ENCODE assay signal across 9 mouse cellular contexts in genomic region chr4:118445781-118446414, GRCm38 (mm10). TPM values are rescaled to one million over a fixed set of nuclear protein-coding genes. Genes with fewer than 3 reads are reported as not detected.
DNase-seq lines count a peak whose midpoint lies in the region; ATAC-seq and TF ChIP-seq lines count a peak whose summit lies in the region.
"Had no signal": no experiment of that assay in that cellular context is flagged by ENCODE, and none has a peak within 500 bp of the region (broad histone marks: within the 10 kb centered on the region; RNA-seq: fewer than 3 reads in every experiment).

No protein-coding gene starts in this region.

- H3K27me3 ChIP-seq in E14TG2a.4 (ENCODE audit: insufficient read depth, low read length): peaks cover 39% of the 10 kb centered on the region
- no peaks in the 10 kb centered on the region for H3K27me3 ChIP-seq in hindbrain, embryonic 16.5 days (replicated peaks; ENCODE audit: control insufficient read depth, insufficient read depth, low read length)
- no peaks in the 10 kb centered on the region for H3K27me3 ChIP-seq in liver, embryonic 13.5 days
- H3K27me3 ChIP-seq in neural tube, embryonic 12.5 days (replicated peaks): 0 out of 2 replicates have a peak, but pooled peaks cover 8% of the 10 kb centered on the region

- peak; percentile 84 for ATAC-seq in hindbrain, embryonic 16.5 days
- peak; percentile 54; the same call in 1 of the 2 replicates for ATAC-seq in liver, embryonic 13.5 days (ENCODE audit: low read depth)
- peak; percentile 73 for ATAC-seq in neural tube, embryonic 12.5 days (ENCODE audit: low FRiP score, low read depth)

- H3K4me2 ChIP-seq in hindbrain, embryonic 16.5 days (ENCODE audit: low read length): peak overlapping the region; percentile 94
- H3K4me2 ChIP-seq in liver, embryonic 13.5 days: peak overlapping the region; percentile 55
- peak overlapping the region; percentile 82 for H3K4me2 ChIP-seq in neural tube, embryonic 12.5 days (replicated peaks)

- peak overlapping the region; percentile 79 for H3K4me3 ChIP-seq in E14TG2a.4 (replicated peaks; ENCODE audit: low read length)
- H3K4me3 ChIP-seq in gastrocnemius, adult 2 months: peak overlapping the region; percentile 70
- H3K4me3 ChIP-seq in hindbrain, embryonic 16.5 days (ENCODE audit: low read length): peak overlapping the region; percentile 49
- H3K4me3 ChIP-seq in liver, embryonic 13.5 days (replicated peaks): peak overlapping the region; percentile 36
- peak overlapping the region; percentile 37 for H3K4me3 ChIP-seq in neural tube, embryonic 12.5 days

- peak; percentile 57 for DNase-seq in adrenal gland, postnatal 14 days
- peak; percentile 70 for DNase-seq in gastrocnemius, adult 2 months
- DNase-seq in liver, embryonic 13.5 days: no peak
- DNase-seq in thymus, postnatal 10 days (ENCODE audit: low spot score in 2 of 2): no peak
- no peak for DNase-seq in right cerebral cortex, postnatal 14 days

- no peaks in the 10 kb centered on the region for H3K9me3 ChIP-seq in E14TG2a.4 (ENCODE audit: low read length)
- H3K9me3 ChIP-seq in hindbrain, embryonic 16.5 days (ENCODE audit: control insufficient read depth, low read length): no peaks in the 10 kb centered on the region
- no peaks in the 10 kb centered on the region for H3K9me3 ChIP-seq in liver, embryonic 13.5 days (replicated peaks)
- no peaks in the 10 kb centered on the region for H3K9me3 ChIP-seq in neural tube, embryonic 12.5 days

- H3K36me3 ChIP-seq in E14TG2a.4 (ENCODE audit: insufficient read depth, low read length): no peaks in the 10 kb centered on the region
- H3K36me3 ChIP-seq in hindbrain, embryonic 16.5 days (ENCODE audit: control insufficient read depth, insufficient read depth, low read length): no peaks in the 10 kb centered on the region
- no peaks in the 10 kb centered on the region for H3K36me3 ChIP-seq in liver, embryonic 13.5 days
- no peaks in the 10 kb centered on the region for H3K36me3 ChIP-seq in neural tube, embryonic 12.5 days

- TF ChIP-seq CTCF in E14TG2a.4 (conservative IDR thresholded peaks at IDR 0.05; ENCODE audit: low read length): 0 out of 2 replicates have a peak, but pooled peaks have one; percentile 18
- TF ChIP-seq CTCF in gastrocnemius, adult 2 months (IDR thresholded peaks at IDR 0.05): no peak; the same call in 1 of the 2 replicates

- peaks cover 33% of the 10 kb centered on the region for H3K4me1 ChIP-seq in E14TG2a.4 (replicated peaks; ENCODE audit: low read depth, low read length)
- peaks cover 10% of the 10 kb centered on the region for H3K4me1 ChIP-seq in hindbrain, embryonic 16.5 days (ENCODE audit: control insufficient read depth, insufficient read depth, low read depth, low read length)
- H3K4me1 ChIP-seq in liver, embryonic 13.5 days (replicated peaks): peaks cover 12% of the 10 kb centered on the region
- H3K4me1 ChIP-seq in neural tube, embryonic 12.5 days: peaks cover 15% of the 10 kb centered on the region; the same call in 1 of the 2 replicates

- 21% methylated on average over 18 of the region's 18 CpGs for WGBS in hindbrain, embryonic 16.5 days
- 43% methylated on average over 18 of the region's 18 CpGs for WGBS in liver, embryonic 13.5 days (ENCODE audit: insufficient replicate concordance)
- WGBS in neural tube, embryonic 12.5 days: 18% methylated on average over 18 of the region's 18 CpGs

- H3K27ac ChIP-seq in gastrocnemius, adult 2 months: peak overlapping the region; percentile 65
- 0 out of 2 replicates have a peak overlapping the region, but pooled peaks have one; percentile 13 for H3K27ac ChIP-seq in hindbrain, embryonic 16.5 days (ENCODE audit: low read depth, low read length)
- no peak overlapping the region for H3K27ac ChIP-seq in liver, embryonic 13.5 days
- H3K27ac ChIP-seq in neural tube, embryonic 12.5 days: no peak overlapping the region
- H3K27ac ChIP-seq: macrophage had no signal

- peak overlapping the region; percentile 66 for H3K9ac ChIP-seq in hindbrain, embryonic 16.5 days (ENCODE audit: low read depth, low read length)
- 0 out of 2 replicates have a peak overlapping the region, but pooled peaks have one; percentile 6 for H3K9ac ChIP-seq in liver, embryonic 13.5 days
- H3K9ac ChIP-seq in neural tube, embryonic 12.5 days: peak overlapping the region; percentile 55

- intact Hi-C loops in gastrocnemius, adult 2 months (cut with DNase I): no loop called here

RNA-seq across cellular contexts. Expression of gene Cdc20, which starts 8.7 kb away (rescaled TPM):
- 24.5 and 25.0 TPM in 2 replicates for total RNA-seq in adrenal gland, postnatal 14 days (2021)
- total RNA-seq in gastrocnemius, adult 2 months (2021): under 1 TPM; 0.20 to 0.23 TPM
- polyA plus RNA-seq in hindbrain, embryonic 16.5 days (2015; fragmentation: Nextera tagmentation; extraction: Ambion mirVana): 39.6 and 53.7 TPM in 2 replicates
- polyA plus RNA-seq in liver, embryonic 13.5 days (2015; fragmentation: Nextera tagmentation; extraction: Ambion mirVana): 210 and 211 TPM in 2 replicates
- 165 and 181 TPM in 2 replicates for polyA plus RNA-seq in neural tube, embryonic 12.5 days (2016; fragmentation: Nextera tagmentation; extraction: Ambion mirVana)

RNA-seq across cellular contexts. Expression of gene Mpl, which starts 11.4 kb away (rescaled TPM):
- total RNA-seq in adrenal gland, postnatal 14 days (2021): 0.15 and 0.41 TPM in 2 replicates
- not detected for total RNA-seq in gastrocnemius, adult 2 months (2021)
- polyA plus RNA-seq in hindbrain, embryonic 16.5 days (2015; fragmentation: Nextera tagmentation; extraction: Ambion mirVana): 0.27 and 0.31 TPM in 2 replicates
- polyA plus RNA-seq in liver, embryonic 13.5 days (2015; fragmentation: Nextera tagmentation; extraction: Ambion mirVana): 10.8 and 10.9 TPM in 2 replicates
- polyA plus RNA-seq in neural tube, embryonic 12.5 days (2016; fragmentation: Nextera tagmentation; extraction: Ambion mirVana): 0.46 and 0.68 TPM in 2 replicates

RNA-seq across cellular contexts. Expression of gene Elovl1, which starts 18.0 kb away (rescaled TPM):
- total RNA-seq in adrenal gland, postnatal 14 days (2021): 66.4 and 75.4 TPM in 2 replicates
- total RNA-seq in gastrocnemius, adult 2 months (2021): 1 to 10 TPM; 6.8 to 8.0 TPM
- 36.5 and 36.6 TPM in 2 replicates for polyA plus RNA-seq in hindbrain, embryonic 16.5 days (2015; fragmentation: Nextera tagmentation; extraction: Ambion mirVana)
- polyA plus RNA-seq in liver, embryonic 13.5 days (2015; fragmentation: Nextera tagmentation; extraction: Ambion mirVana): 106 and 107 TPM in 2 replicates
- polyA plus RNA-seq in neural tube, embryonic 12.5 days (2016; fragmentation: Nextera tagmentation; extraction: Ambion mirVana): 38.2 and 40.6 TPM in 2 replicates

RNA-seq across cellular contexts. Expression of gene Med8, which starts 36.8 kb away (rescaled TPM):
- 65.7 and 67.9 TPM in 2 replicates for total RNA-seq in adrenal gland, postnatal 14 days (2021)
- total RNA-seq in gastrocnemius, adult 2 months (2021): 10 to 100 TPM; 36.5 to 37.9 TPM
- 94.7 and 99.3 TPM in 2 replicates for polyA plus RNA-seq in hindbrain, embryonic 16.5 days (2015; fragmentation: Nextera tagmentation; extraction: Ambion mirVana)
- 97.4 and 107 TPM in 2 replicates for polyA plus RNA-seq in liver, embryonic 13.5 days (2015; fragmentation: Nextera tagmentation; extraction: Ambion mirVana)
- polyA plus RNA-seq in neural tube, embryonic 12.5 days (2016; fragmentation: Nextera tagmentation; extraction: Ambion mirVana): 127 and 137 TPM in 2 replicates

RNA-seq across cellular contexts. Expression of gene Szt2, which starts 36.8 kb away (rescaled TPM):
- total RNA-seq in adrenal gland, postnatal 14 days (2021): 18.3 and 22.5 TPM in 2 replicates
- total RNA-seq in gastrocnemius, adult 2 months (2021): 1 to 10 TPM; 6.0 to 9.0 TPM
- polyA plus RNA-seq in hindbrain, embryonic 16.5 days (2015; fragmentation: Nextera tagmentation; extraction: Ambion mirVana): 8.0 and 8.7 TPM in 2 replicates
- 2.0 TPM in 2 replicates for polyA plus RNA-seq in liver, embryonic 13.5 days (2015; fragmentation: Nextera tagmentation; extraction: Ambion mirVana)
- 10.8 and 11.8 TPM in 2 replicates for polyA plus RNA-seq in neural tube, embryonic 12.5 days (2016; fragmentation: Nextera tagmentation; extraction: Ambion mirVana)

Comparison
In these comparisons a context has a peak if more than half of its experiments do, and no peak if none do; other contexts are left out.
1. DNase-seq: peak in adrenal gland, postnatal 14 days (single experiment) and gastrocnemius, adult 2 months (single experiment); none in liver, embryonic 13.5 days (single experiment), thymus, postnatal 10 days (0 of 2) and right cerebral cortex, postnatal 14 days (single experiment).
2. H3K27ac ChIP-seq: peak in gastrocnemius, adult 2 months (single experiment) and hindbrain, embryonic 16.5 days (single experiment); none in liver, embryonic 13.5 days (single experiment) and neural tube, embryonic 12.5 days (single experiment).
3. H3K9ac ChIP-seq: peak in every context shown above with its lines; median percentile 66 in hindbrain, embryonic 16.5 days; 55 in neural tube, embryonic 12.5 days; 6 in liver, embryonic 13.5 days.
4. Peak in every context shown above with its lines, with median percentiles within 50 percentile points of each other: H3K4me3 ChIP-seq, ATAC-seq and H3K4me2 ChIP-seq.